Mouse (Mus musculus) cerebellum, adult 2 months (tissue): ENCODE measurements at regions not wholly inside any gene's neighbourhood (a gene's known extent, or its start where the extent isn't known, plus 50 kb on each side); places are given as distances from the start of the nearest gene placed in this dataset.

ENCODE experiments used
- CTCF ChIP-seq: fragments of 200-500 bp; IDR thresholded peaks from 2 replicates; pipeline ENCODE4 v1.5.1; 2011; ENCODE audit warnings: low read depth, mild to moderate bottlenecking, control low read depth, low read length, moderate library complexity, borderline replicate concordance; ENCODE audit not compliant: insufficient read depth
- POLR2A ChIP-seq: fragments of 200-500 bp; IDR thresholded peaks from 2 replicates; pipeline ENCODE4 v1.6.1; 2011; ENCODE audit warnings: low read length, control low read depth, borderline replicate concordance; ENCODE audit not compliant: insufficient read depth

DNA sequence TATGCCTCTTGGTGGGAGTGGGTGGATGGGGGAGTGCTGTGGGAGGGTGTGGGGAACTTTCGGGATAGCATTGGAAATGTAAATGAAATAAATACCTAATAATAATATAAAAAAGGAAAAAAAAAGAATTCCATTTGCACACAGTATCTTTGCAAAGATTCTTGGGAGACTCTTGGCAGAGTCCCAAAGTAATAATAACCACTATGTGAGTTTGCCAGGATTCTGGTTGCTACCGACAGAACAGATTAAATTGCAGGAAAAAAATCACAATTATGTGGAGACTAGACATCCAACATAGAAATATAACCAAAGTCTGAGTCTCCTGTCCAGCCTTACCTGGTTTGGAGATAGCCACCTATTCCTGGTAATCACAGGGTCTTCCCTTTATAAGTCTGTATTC lies 75.6 kb upstream of the Fam49a start:
- TF ChIP-seq CTCF (no peak), POLR2A (no peak)
